Mouse (Mus musculus) brain, embryonic 18.5 days (tissue): ENCODE measurements around the gene Abhd12b.

Experiments used
- DNase-seq: peaks from one replicate; pipeline ENCODE4 v3.0.0-alpha.2; 2012; ENCODE audit warnings: low read depth, low spot score

Gene Abhd12b

GRCm38 (mm10) chr12:70204433-70204832 lies 50.5 kb downstream of the Abhd12b start:
- no peak for DNase-seq

DNA sequence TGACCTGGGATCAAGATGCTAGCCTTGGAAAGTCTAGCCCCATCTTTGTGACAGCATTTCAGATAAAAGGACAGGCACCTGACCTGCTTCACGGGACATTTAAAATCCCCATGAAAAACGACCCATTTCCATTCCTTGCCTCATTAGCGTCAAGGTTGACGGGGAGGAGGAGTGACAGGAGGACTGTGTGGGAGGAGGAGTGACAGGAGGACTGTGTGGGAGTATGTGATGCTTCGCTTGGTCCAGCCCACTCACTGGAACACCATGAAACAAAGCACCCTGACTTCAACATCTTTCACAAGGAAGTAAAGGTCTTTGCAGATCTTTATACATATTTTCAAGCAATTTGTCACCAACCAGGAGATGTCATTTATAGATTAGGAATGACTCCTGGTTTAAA lies 54.3 kb downstream of the Abhd12b start:
- no peak for DNase-seq

GRCm38 (mm10) chr12:70212501-70212900 lies 58.6 kb downstream of the Abhd12b start:
- no peak for DNase-seq

DNA sequence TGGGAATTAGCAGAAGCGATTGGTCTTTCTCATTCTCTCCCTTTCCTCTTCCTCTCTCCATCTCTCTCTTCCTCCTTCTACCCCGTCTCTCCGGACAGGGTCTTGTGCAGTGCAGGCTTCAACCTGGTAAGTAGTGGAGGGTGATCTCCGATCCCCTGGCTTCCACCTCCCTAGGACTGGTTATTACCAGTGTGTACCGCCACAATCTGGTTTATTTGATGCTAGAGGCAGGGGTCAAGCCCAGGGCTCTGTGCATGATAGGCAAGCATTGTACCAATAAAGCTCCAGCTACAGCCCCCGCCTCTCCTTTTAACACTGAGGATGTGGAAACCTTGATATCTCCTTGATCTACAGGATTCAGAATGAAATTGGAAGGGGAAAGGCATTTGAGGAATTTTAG lies 59.7 kb downstream of the Abhd12b start:
- DNase-seq = no peak

DNA sequence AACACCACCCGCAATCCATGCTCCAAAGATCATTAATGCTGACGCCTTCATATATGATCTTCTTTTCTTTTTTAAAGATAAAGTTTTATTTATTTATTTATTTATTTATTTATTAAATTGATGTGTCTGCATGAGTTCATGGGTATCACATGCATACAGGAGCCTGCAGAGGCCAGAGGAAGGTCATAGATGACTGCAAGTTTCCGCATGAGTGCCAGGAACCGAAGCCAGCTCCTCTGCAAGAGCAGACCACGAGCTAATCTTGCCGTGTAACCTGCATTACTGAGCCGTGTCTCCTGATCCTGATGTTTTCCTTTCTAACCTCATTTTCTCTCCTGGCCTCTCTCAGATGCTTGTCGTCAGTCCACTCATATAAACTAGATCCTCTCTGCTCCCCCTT lies 60.3 kb downstream of the Abhd12b start:
- DNase-seq = no peak

GRCm38 (mm10) chr12:70216229-70216800 lies 62.4 kb downstream of the Abhd12b start:
- DNase-seq = no peak

DNA sequence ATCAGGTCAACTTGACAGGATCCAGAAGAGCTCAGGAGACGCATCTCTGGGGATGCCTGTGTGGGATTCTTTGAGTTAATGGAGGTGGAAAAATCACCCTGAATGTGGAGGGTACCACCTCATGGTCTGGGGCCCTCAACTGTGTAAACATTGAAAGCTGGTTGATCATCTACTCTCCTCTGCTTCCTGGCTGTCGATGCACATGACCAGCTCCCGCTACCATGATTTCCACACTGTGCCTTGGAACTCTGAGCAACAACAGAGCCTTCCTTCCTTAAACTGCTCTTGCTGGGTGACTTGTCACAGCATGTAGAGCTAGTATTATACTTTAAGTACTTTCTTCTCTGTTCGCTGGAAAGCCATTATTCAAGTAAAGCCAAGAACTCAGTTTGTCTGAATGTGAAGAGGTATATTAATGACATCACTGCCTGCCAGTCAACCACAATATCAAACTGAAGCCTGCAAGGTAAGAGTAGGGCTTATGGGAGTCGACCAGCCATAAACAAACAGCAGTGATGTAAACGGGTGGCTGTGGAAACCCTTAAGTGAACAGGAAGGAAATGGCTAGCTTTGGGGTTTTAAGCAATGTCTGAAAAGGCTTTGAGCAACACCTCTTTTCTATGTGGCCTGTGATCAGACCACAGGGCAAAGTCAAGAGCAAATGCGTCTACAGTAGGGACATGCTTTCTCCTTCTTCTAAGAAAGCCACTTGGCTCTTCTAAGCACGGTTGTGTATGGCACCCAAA lies 65.0 kb downstream of the Abhd12b start:
- no peak for DNase-seq

GRCm38 (mm10) chr12:70221425-70221824 lies 67.5 kb downstream of the Abhd12b start:
- DNase-seq = no peak

DNA sequence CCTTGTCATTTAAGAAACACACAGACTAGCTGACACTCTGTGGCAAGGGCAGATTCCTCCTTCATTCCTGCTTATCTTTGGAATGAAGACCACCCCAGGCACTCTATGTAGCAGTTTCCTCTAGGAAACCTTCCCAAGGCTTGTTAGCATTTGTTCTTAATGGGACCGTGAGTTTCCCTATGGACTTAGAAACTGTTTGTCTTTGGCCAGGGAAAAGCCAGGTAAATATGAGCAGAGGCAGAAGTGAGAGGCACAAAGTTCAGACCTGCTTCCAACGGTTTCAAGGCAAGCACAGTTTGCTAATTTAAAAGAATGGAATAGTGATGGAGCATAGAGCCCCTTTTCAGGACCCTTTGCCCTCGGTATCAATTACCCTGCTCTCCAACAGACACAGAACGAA lies 69.4 kb downstream of the Abhd12b start:
- DNase-seq = no peak

GRCm38 (mm10) chr12:70226655-70227054 lies 72.7 kb downstream of the Abhd12b start:
- no peak for DNase-seq

GRCm38 (mm10) chr12:70227121-70227932 lies 73.4 kb downstream of the Abhd12b start:
- no peak for DNase-seq

DNA sequence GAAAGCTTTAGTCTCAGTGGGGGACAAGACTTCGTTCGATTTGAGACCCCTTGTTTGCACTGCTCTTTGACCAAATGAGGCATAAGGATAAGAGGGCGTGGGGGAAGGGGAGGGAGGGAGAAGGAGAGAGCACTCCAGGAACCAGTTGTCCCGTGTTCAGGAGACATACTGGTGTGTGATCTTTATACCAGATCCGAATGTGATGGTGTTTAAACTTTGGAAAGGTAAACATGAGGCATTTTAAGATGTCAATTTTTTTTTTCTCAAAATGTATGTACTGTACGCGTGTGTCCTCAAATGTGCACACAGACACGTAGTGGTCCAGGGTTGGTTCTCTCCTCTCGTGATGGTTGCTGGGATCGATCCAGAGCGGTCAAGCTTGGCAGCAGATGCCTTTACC lies 74.2 kb downstream of the Abhd12b start:
- no peak for DNase-seq

DNA sequence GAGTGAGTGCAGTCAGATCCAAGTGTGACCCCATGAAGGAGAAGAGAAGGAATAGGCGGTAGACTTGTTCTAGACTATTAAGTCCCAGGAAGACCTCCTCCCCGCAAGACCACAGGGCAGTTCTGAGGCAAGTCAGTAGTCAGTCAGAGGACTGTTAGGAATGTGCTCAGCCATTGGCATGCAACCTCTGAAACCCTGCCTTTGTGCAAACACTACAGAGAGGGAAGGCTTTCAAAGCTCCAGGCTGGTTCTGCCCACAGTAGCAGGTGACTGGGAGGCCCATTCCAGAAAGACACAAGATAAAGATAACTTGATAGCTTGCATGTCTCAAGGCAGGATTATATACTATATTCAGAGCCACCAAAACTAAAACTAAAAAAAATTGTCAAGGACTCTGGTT lies 77.4 kb downstream of the Abhd12b start, which contains the start of gene Pygl:
TSS of gene Pygl (minus strand) at position 195 of the 400 bp plus-strand sequence.
- no peak for DNase-seq

DNA sequence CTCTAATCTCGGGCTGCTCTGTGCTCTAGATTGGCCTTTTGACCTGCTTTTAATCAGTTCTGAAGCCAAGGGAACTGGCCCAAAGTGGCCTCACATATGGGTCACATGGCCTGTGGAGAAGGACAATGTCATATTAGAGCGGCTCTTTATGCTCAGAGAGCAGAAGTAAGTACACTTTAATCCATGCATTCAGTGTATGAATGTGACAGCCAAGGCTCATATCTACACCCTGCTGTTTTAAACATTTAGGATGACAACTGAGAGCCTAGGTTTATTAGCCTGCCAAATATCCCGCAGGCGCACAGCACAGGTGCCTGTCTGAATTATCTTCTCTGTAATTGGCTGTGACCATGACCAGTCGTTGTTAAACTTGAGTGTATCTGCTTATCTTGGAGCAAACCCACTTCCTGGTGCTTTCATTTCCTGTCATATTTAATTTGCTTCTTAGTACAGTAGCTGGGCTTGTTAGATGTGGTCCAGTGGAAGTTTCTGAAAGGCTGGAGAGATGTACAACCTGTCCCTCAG lies 78.1 kb downstream of the Abhd12b start:
- no peak for DNase-seq
